Mouse (Mus musculus) limb, embryonic 14.5 days (tissue): ENCODE results near the gene Ficd. TPM values are rescaled to one million over a fixed set of nuclear protein-coding genes. Genes with fewer than 3 reads are reported as not detected.
"Not testable (repeated sequence)": the region's sequence is repeated elsewhere in the genome, so short reads cannot be mapped to it uniquely, and the experiment has no call there.

Experiments
- ATAC-seq: fragments of 200-750 bp; cut with Nextera tagmentation; 2 replicates; pipeline ENCODE4 v1.8.0; 2017; ENCODE audit warnings: low read depth, moderate number of reproducible peaks, moderate TSS enrichment; ENCODE audit not compliant: low FRiP score
- DNase-seq: peaks from one replicate; pipeline ENCODE4 v3.0.0-alpha.2; 2015; ENCODE audit warnings: low spot score
- H3K27ac ChIP-seq: fragments of 300-500 bp; sonication (generic); replicated peaks from 2 replicates; pipeline ENCODE4 v1.5.1; 2014; ENCODE audit warnings: low read depth, mild to moderate bottlenecking, low read length, moderate library complexity, mixed read lengths
- H3K27me3 ChIP-seq: fragments of 300-500 bp; sonication (generic); 2 replicates; pipeline ENCODE4 v1.6.1; 2014; ENCODE audit warnings: low read length, mixed read lengths; ENCODE audit not compliant: control insufficient read depth, insufficient read depth
- H3K36me3 ChIP-seq: fragments of 300-500 bp; sonication (generic); 2 replicates; pipeline ENCODE4 v1.6.1; 2014; ENCODE audit warnings: mild to moderate bottlenecking, low read length, moderate library complexity, mixed read lengths; ENCODE audit not compliant: control insufficient read depth, insufficient read depth
- H3K4me1 ChIP-seq: fragments of 300-500 bp; sonication (generic); 2 replicates; pipeline ENCODE4 v1.6.1; 2014; ENCODE audit warnings: antibody characterized with exemption, low read length, mixed read lengths; ENCODE audit not compliant: control insufficient read depth, insufficient read depth
- H3K4me2 ChIP-seq: fragments of 300-500 bp; sonication (generic); replicated peaks from 2 replicates; pipeline ENCODE4 v1.6.1; 2014; ENCODE audit warnings: low read depth, mild to moderate bottlenecking, low read length, moderate library complexity; ENCODE audit not compliant: severe bottlenecking
- H3K4me3 ChIP-seq: fragments of 300-500 bp; sonication (generic); replicated peaks from 2 replicates; pipeline ENCODE4 v1.5.1; 2014; ENCODE audit warnings: low read length
- H3K9ac ChIP-seq: fragments of 300-500 bp; sonication (generic); 2 replicates; pipeline ENCODE4 v1.6.1; 2014; ENCODE audit warnings: mild to moderate bottlenecking, low read depth, low read length, moderate library complexity; ENCODE audit not compliant: severe bottlenecking
- H3K9me3 ChIP-seq: fragments of 300-500 bp; sonication (generic); 2 replicates; pipeline ENCODE4 v1.6.1; 2016; ENCODE audit warnings: low read length; ENCODE audit not compliant: control insufficient read depth
- POLR2A ChIP-seq: fragments of 200-500 bp; IDR thresholded peaks from 2 replicates; pipeline ENCODE4 v1.8.0; 2012; ENCODE audit warnings: inconsistent platforms, mild to moderate bottlenecking, moderate library complexity, borderline replicate concordance; ENCODE audit not compliant: insufficient read depth, insufficient read length; ENCODE audit errors: extremely low read depth
- WGBS: fragments of 180-500 bp; shearing (Covaris S2); extraction: QIAGEN DNeasy Blood & Tissue Kit; methylation state at CpG from one replicate; pipeline ENCODE4 v1.1.7; 2014; 5-methylcytosine and 5-hydroxymethylcytosine counted together
- polyA plus RNA-seq, 2 experiments: library from polyadenylated mRNA; depleted of rRNA in 1 of 2; stranded (reverse) in 1 of 2; unstranded in 1 of 2; fragments of >200 nt; fragmentation: Nextera tagmentation in 1 of 2; extraction: Ambion mirVana in 1 of 2; gene quantifications; 2 replicates each; pipeline versions ENCODE4 v1.2.1 to v1.2.3; 2012 to 2014

Ficd gene
- polyA plus RNA-seq, 2 experiments: 6.3 to 6.5 TPM

DNA sequence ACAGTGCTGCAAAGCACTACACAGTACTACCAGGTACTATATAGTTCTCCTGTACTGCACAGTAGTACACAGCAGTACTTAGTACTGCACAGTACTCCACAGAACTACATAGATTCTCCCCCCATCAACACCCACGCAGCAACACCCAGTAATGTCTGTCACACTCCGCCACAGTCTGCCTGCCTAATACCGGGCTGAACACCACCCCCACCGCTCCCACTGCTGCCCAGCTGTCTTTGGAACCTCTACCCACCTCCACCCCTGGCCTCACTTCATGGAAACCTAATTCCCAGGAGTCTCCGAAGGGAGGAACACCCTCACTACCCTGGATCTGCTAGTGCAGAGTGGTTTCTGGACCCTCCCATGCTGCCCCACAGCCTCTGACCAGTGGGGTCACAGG, 45.2 kb downstream of the Ficd start:
- H3K27ac ChIP-seq: peak overlapping the region; percentile 61
- peaks cover 19% of the 10 kb centered on the region for H3K36me3 ChIP-seq
- peaks cover 33% of the 10 kb centered on the region for H3K4me1 ChIP-seq
- no peak for ATAC-seq
- no peak overlapping the region for H3K4me2 ChIP-seq
- peak overlapping the region; percentile 3; the same call in 1 of the 2 replicates for H3K9ac ChIP-seq
- H3K27me3 ChIP-seq: no peaks in the 10 kb centered on the region
- no peak for DNase-seq
- H3K9me3 ChIP-seq: no peaks in the 10 kb centered on the region
- no peak for TF ChIP-seq POLR2A
- H3K4me3 ChIP-seq: no peak overlapping the region
- WGBS: 73% methylated on average over 5 of the region's 5 CpGs

DNA sequence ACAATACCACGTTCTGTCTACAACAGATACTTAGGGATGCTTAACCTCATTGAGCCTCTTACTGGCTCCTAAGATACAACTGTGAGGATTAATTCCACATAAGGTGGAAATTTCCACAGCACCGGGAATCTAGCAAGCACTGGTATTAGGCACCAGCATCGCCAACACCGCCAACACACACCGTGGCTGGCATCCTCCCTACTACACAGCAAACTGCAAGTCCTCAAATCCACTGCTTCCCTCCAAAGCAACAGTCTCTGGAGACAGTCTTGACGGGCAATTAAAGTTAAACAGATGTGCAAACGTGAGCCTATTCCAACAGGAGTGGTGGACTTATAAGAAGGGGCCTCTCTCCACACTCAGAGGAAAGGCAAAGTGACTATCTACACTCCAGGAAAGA, 45.7 kb downstream of the Ficd start:
- Histone ChIP-seq H3K27me3 (no peaks in the 10 kb centered on the region), H3K9ac (peak overlapping the region; percentile 3; the same call in 1 of the 2 replicates), H3K4me2 (no peak overlapping the region), H3K9me3 (no peaks in the 10 kb centered on the region), H3K4me1 (peaks cover 33% of the 10 kb centered on the region), H3K27ac (peak overlapping the region; percentile 61), H3K36me3 (peaks cover 14% of the 10 kb centered on the region), H3K4me3 (no peak overlapping the region)
- DNase-seq (peak; percentile 38), ATAC-seq (no peak)
- no peak for TF ChIP-seq POLR2A
- 42% methylated on average over 7 of the region's 7 CpGs for WGBS

DNA sequence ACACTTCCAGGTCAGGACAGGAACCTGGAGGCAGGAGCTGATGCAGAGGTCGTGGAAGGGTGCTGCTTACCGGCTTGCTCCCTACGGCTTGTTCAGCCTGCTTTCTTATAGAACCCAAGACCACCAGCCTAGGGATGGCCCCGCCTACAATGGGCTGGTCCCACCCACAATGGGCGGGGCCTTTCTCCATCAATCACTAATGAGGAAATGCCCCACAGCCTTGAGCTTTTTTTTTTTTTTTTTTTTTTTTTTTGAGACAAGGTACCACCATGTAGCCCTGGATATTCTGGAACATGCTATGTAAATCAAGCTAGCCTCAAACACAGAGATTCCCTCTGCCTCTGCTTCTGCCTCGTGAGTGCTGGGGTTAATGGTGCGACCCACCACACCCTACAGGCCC, 46.3 kb downstream of the Ficd start:
- Histone ChIP-seq H3K9ac (no peak overlapping the region), H3K4me1 (peaks cover 35% of the 10 kb centered on the region), H3K27me3 (no peaks in the 10 kb centered on the region), H3K36me3 (peaks cover 8% of the 10 kb centered on the region), H3K9me3 (no peaks in the 10 kb centered on the region), H3K27ac (peak overlapping the region; percentile 61), H3K4me2 (no peak overlapping the region), H3K4me3 (no peak overlapping the region)
- no peak for ATAC-seq
- DNase-seq: no peak
- 79% methylated on average over 7 of the region's 7 CpGs for WGBS
- no peak for TF ChIP-seq POLR2A

DNA sequence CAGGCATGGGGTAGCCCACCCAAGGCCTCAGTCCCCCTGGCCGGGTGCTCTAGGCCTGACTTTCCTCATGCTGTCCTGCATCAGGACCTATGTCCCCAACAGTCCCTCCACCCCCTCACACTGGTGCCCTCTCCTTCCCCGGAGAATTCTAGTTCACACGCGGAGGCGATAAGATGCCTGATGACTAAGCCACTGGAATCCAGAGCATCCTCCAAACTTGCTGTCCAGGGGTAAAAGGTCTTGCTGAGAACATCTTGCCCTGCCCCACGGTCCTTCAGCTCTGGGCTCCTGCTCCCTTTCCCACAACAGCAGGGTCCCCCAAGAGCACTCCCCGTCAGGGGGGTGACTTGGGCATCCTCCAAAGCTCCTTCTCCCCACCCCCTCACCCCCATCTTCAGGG, 47.0 kb downstream of the Ficd start:
- Histone ChIP-seq H3K9ac (no peak overlapping the region), H3K4me1 (peaks cover 38% of the 10 kb centered on the region)
- DNase-seq: no peak

DNA sequence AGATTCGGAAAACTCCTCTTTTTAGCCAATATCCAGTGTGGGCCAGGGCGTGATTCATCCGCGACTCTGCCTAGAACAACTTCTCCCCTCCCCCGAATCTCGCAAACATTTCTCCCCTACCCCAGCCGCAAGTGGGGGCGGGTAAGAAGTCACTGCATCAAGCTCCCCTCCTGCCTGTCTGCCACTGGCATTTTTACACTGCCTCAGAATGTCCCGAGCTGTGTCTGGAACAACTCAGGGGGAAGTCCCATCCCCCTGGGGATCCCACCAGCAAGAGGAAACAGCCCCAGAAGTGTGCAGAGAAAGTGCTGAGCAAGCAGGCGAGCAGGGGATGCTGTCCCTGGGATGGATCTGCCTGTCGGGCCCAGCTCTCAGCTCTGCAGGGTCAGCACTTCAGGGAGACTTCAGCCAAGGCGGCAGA, 48.0 kb downstream of the Ficd start:
- H3K36me3 ChIP-seq: no peaks in the 10 kb centered on the region; the same call in 1 of the 2 replicates
- no peak for TF ChIP-seq POLR2A
- H3K4me2 ChIP-seq: peak overlapping the region; percentile 18
- H3K9ac ChIP-seq: 0 out of 2 replicates have a peak overlapping the region, but pooled peaks have one; percentile 4
- H3K4me3 ChIP-seq: no peak overlapping the region
- peaks cover 45% of the 10 kb centered on the region for H3K4me1 ChIP-seq
- H3K27me3 ChIP-seq: no peaks in the 10 kb centered on the region
- peak overlapping the region; percentile 78 for H3K27ac ChIP-seq
- no peaks in the 10 kb centered on the region for H3K9me3 ChIP-seq
- peak; percentile 59 for DNase-seq
- ATAC-seq: peak; percentile 63; the same call in 1 of the 2 replicates
- WGBS: 6% methylated on average over 12 of the region's 12 CpGs

More for the DNA sequence above, 47.0 kb downstream of the Ficd start:
- Histone ChIP-seq H3K27ac (peak overlapping the region; percentile 78; the same call in 1 of the 2 replicates), H3K36me3 (peaks cover 4% of the 10 kb centered on the region), H3K4me2 (no peak overlapping the region), H3K9me3 (no peaks in the 10 kb centered on the region), H3K27me3 (no peaks in the 10 kb centered on the region), H3K4me3 (no peak overlapping the region)
- no peak for TF ChIP-seq POLR2A
- ATAC-seq: no peak
- 84% methylated on average over 7 of the region's 7 CpGs for WGBS

DNA sequence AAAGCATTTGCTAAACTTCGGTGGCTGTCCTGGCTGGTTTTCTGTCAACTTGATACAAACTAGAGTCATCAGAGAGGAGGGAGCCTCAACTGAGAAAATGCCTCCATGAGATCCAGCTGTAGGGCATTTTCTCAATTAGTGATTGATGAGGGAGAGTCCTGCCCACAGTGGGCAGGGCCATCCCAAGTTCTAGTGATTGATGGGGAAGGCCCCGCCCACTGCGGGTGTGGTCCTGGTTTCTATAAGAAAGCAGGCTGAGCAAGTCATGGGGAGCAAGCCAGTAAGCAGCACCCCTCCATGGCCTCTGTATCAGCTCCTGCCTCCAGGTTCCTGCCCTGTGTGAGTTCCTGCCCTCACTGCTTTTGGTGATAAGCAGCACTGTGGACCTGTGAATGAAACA, 48.5 kb downstream of the Ficd start:
- not testable (repeated sequence) for H3K36me3 ChIP-seq, H3K27me3 ChIP-seq, H3K4me3 ChIP-seq, H3K9me3 ChIP-seq, ATAC-seq
- DNase-seq: peak; percentile 40
- 0 out of 2 replicates have a peak overlapping the region, but pooled peaks have one; percentile 4 for H3K9ac ChIP-seq
- peak overlapping the region; percentile 78 for H3K27ac ChIP-seq
- H3K4me1 ChIP-seq: peaks cover 50% of the 10 kb centered on the region
- 34% methylated on average over 3 of the region's 3 CpGs for WGBS
- peak overlapping the region; percentile 18; the same call in 1 of the 2 replicates for H3K4me2 ChIP-seq
